Mouse (Mus musculus): ENCODE data around the gene Gm128. TPM values are rescaled to one million over a fixed set of nuclear protein-coding genes. Genes with fewer than 3 reads are reported as not detected.

The Gm128 gene
- polyA plus RNA-seq, 1 experiment = 0.23 TPM

DNA sequence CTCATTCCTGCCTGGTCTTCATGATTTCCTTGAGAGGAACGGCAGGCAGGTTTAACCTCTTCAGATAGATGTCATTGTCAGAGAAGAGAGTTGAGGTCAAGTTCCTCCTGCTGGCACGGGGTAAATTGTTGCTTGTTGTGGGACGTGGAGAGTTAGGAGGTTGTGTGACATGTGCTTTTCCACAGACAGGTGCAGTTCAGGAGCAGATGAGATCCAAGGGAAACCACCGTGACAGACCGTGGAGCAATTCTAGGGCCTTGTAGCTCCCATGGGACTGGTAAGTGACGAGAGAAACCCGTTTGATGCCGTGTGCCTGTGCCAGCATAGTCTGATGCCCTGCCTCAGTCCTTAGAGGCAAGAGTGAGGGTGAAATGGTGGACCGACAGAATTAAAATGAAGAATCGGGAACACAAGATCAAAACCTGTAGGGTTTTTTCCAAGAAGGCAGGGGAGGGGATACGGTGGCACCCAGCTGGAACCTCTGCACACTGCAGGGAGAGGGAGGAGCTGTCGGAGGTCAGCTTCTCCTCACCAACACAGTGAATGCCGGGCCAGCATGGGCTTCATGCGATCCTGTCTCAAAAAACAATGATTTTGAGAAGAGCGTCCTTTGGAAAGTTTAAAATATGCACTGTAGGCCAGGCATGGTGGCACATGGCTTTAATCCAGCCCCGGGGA lies 8.0 kb downstream of the Gm128 start:
- H3K27ac ChIP-seq (ENCODE audit: insufficient read depth, low read length) = no peak overlapping the region
- H3K4me1 ChIP-seq (ENCODE audit: control insufficient read depth, insufficient read depth, low read length) = peaks cover 13% of the 10 kb centered on the region
- TF ChIP-seq CTCF (IDR thresholded peaks at IDR 0.05; ENCODE audit: extremely low read depth, insufficient read depth, low read length) (no peak), POLR2A (IDR thresholded peaks at IDR 0.05; ENCODE audit: extremely low read depth, insufficient read depth, low read length) (no peak)
- no peak overlapping the region for H3K4me3 ChIP-seq (ENCODE audit: insufficient read depth, low read length)

DNA sequence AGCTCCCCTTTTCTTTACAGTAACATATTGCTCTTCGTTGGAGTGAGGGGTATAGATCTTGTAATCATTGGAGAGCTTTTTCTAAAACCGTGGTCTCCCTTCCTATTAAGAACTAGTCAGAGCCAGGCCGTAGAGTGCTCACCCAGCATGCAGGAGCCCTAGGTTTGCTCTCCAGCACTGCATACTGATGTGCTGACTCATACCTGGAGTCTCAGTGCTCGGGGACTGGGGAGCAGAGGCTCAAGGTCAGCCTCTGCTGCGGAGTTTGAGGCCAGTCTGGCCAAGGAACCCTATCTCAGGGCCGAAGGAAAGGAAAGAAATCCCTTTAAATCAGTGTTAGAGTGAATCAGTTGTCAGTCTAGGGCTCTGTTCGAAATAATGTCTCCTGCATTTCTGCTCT lies 8.6 kb downstream of the Gm128 start:
- TF ChIP-seq POLR2A (IDR thresholded peaks at IDR 0.05; ENCODE audit: extremely low read depth, insufficient read depth, low read length) (no peak), CTCF (IDR thresholded peaks at IDR 0.05; ENCODE audit: extremely low read depth, insufficient read depth, low read length) (no peak)
- H3K4me3 ChIP-seq (ENCODE audit: insufficient read depth, low read length) = no peak overlapping the region
- H3K4me1 ChIP-seq (ENCODE audit: control insufficient read depth, insufficient read depth, low read length) = peaks cover 13% of the 10 kb centered on the region
- no peak overlapping the region for H3K27ac ChIP-seq (ENCODE audit: insufficient read depth, low read length)

DNA sequence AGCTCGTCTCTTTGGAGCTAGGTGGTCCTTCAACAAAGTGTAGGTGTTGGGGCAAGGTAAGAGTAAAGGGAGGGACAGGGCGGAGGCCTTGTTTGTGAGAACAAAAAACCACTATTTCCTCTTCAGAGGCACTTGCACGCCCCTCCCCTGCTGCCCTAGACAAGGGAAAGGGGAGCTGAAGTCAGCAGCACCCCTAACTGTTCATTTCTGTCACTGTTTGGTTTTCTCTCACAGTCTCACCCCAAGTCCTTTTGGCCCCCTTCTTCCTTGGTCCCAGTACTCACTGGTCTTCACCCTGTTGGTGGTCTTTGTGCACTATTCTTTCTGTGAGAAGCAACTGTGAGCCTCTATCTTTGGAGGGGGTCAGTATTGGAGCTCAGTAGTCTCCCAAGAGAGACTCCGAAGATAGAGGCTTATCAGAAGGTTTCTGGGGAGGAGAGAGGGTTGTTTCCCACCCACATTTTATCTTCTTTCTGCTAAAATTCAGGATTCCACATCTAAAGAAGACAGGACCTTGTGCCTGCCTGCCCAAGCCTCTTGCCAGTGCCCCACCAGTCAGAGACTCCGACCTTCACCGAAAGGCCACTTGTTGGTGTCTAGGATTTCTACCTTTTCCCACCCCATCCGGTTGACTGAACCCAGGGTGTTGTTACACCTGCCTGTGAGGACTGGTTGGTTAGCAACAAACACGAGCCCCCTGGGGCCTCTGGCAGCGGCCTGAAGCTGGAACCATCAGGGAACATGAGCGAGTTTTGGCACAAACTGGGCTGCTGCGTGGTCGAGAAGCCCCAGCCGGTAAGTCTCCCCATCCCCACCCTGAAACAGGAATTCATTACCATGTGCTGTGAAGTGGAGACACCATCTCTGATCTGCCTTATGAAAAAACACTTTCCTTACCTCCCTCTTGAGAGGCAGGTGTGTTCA lies 9.8 kb downstream of the Gm128 start, which contains the start of gene Mllt11:
Mllt11 (minus strand) TSS at position 874 of the 924 bp plus-strand sequence.
- peak within 1 kb of the TSS; percentile 87 for H3K27ac ChIP-seq (ENCODE audit: insufficient read depth, low read length)
- H3K4me1 ChIP-seq (ENCODE audit: control insufficient read depth, insufficient read depth, low read length) = peaks cover 9% of the 10 kb centered on the region
- no peak for TF ChIP-seq CTCF (IDR thresholded peaks at IDR 0.05; ENCODE audit: extremely low read depth, insufficient read depth, low read length)
- H3K4me3 ChIP-seq (ENCODE audit: insufficient read depth, low read length) = no peak within 1 kb of the TSS; the same call in 1 of the 2 replicates

DNA sequence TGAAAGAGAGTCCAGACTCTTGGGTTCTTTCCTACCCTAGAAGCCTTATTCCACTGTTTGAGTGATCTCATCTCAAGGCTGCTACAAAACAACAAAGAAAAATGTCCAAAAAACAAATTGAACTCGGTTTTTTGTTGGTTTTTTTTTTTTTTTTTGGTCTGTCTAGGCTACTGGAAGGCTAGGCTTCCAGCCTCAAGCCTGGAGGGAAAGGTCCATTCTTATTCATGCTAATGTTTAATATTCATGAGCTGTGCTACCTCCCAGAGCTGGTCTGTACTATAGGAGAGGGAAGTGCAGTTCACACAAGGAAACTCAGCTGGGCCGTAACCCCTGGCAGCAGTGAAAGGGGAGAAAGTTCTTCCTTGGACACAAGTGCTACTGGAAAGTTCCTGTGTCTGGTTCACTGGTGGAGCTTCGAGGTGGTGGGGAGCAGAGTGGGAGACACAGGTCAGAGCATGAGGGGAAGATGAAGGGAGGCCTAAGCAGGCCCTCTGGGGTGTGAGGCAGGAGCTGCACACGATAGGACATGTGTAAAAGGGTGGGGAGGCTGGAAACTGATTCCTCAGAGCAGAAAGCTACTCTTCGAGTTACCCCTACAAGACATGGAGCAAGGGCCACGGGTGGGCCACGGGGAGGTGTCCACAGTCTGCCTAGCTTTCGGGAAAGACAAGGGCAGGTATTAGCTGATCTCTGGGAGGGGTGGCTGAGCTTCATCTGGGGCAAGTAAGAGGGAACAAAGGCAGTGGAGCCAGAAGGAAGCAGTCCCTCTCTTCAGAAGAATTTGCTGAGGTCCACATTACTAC lies 10.7 kb downstream of the Gm128 start:
- Histone ChIP-seq H3K27ac (ENCODE audit: insufficient read depth, low read length) (peak overlapping the region; percentile 87), H3K4me3 (ENCODE audit: insufficient read depth, low read length) (peak overlapping the region; percentile 77), H3K4me1 (ENCODE audit: control insufficient read depth, insufficient read depth, low read length) (peaks cover 9% of the 10 kb centered on the region)
- no peak for TF ChIP-seq POLR2A (IDR thresholded peaks at IDR 0.05; ENCODE audit: extremely low read depth, insufficient read depth, low read length)
- no peak for TF ChIP-seq CTCF (IDR thresholded peaks at IDR 0.05; ENCODE audit: extremely low read depth, insufficient read depth, low read length)

DNA sequence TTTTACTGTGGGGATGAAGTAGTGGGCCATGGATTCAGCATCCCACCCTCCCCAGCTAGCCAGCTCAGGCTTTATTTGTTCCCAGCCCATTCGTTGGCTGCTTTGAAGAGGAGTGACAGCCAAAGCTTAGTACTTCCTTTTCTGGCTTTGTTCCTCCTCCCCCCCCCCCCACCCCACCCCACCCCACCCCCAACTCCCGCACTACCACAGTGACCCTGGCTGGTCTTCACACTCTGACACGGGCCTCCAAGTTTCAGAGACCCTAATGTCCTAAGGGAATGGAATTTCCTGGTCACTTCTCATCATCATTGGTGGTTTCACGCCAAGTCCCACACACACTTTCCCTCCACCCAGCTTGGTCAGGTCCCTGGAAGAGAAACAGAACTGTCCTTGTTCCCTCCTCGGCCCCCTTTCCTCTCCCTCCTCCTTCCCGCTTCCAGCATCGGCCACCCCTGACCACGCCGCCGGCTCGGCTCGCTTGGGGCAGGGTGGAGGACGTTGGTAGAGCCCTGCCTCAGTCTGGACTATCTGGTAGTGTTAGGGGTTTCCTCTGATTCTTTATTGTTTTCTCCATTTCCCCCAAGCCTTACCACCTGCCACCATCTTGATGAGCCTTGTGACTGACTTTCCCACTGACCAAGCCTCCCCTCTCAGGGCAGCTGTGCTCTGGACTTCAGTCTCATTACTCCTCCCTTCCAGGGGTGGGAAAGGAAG lies 11.5 kb downstream of the Gm128 start:
- peak overlapping the region; percentile 87 for H3K27ac ChIP-seq (ENCODE audit: insufficient read depth, low read length)
- TF ChIP-seq CTCF (IDR thresholded peaks at IDR 0.05; ENCODE audit: extremely low read depth, insufficient read depth, low read length) (no peak), POLR2A (IDR thresholded peaks at IDR 0.05; ENCODE audit: extremely low read depth, insufficient read depth, low read length) (no peak)
- H3K4me1 ChIP-seq (ENCODE audit: control insufficient read depth, insufficient read depth, low read length) = peaks cover 9% of the 10 kb centered on the region
- H3K4me3 ChIP-seq (ENCODE audit: insufficient read depth, low read length) = peak overlapping the region; percentile 77

DNA sequence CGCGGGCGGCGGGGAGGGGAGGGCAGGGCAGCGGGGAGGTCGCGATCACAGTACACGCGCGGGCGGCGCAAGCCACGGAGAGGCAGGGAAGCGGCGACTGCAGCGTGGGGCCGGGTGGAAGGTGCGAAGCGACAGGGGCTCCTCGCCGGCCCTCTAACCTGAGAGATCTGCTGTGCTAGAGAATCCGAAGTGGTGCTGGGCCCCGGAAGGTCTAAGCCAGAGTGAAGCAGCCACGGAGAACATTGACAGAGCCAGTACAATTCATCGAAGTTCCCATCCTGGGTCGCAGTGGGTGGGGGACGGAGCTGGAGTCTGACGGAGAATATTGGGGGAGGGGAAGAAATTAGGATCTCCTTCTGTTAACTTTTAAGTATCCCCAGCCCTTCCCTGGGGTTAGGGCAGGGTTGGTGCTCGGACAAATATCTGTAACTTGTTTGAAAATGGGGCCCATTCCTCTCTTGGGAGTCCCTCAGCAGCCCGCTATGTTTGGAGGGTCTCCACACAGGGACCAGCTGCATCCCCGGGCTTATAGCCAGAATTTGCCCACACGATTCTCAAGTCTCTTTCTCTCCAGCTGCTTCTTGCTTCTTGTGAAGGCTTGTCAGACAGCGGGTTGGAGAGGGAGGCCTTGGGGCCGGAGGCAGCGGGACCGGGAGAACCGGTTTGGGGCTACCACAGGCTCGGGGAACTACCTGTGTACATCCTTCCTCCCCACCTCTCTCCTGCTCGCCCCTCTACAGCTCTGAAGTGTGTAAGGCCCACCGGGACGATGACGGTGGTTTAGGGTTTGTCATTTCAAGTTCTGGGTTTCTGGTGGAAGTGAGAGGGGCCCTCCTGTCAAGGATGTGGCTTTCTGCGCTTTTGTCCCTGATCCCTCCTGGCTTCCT lies 12.3 kb downstream of the Gm128 start:
- TF ChIP-seq CTCF (IDR thresholded peaks at IDR 0.05; ENCODE audit: extremely low read depth, insufficient read depth, low read length) = no peak
- TF ChIP-seq POLR2A (IDR thresholded peaks at IDR 0.05; ENCODE audit: extremely low read depth, insufficient read depth, low read length) = no peak
- peaks cover 10% of the 10 kb centered on the region for H3K4me1 ChIP-seq (ENCODE audit: control insufficient read depth, insufficient read depth, low read length)

DNA sequence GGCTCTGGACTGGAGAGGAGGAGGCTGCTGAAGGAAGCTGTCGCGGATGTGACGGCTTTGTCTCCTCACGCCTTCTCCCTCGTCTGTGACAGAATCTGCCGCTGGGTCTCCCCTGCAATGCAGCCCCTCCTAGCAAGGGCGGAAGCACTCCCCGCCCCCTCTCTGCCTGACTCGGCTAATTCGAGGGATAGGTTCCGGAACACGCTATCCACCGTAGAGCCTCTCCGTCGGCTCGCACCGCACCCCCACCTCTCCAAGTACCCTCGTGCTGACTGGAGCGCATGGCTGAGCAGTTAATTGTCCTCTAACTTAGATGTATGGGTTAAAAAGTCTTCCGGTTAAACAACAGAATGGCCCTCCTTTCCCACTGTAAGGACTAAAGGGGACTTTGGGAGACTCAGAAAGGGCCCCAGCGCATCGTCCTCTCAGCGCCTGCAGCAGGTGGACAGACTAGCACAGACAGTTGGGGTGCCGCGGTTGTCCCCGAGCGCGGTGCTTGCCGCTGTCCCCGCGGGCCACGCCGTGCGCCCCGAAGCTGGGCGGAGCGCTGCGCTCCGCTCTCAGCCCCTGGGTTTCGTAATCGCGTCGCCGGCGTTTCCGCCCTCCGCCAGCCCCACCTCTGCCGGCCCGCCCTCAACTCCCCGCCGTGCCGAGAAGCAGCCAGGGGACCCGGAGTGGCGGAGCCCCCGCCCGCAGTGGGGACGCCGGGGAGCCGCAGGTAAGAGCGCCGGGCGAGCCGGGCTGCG lies 13.1 kb downstream of the Gm128 start, which contains the start of gene Cdc42se1:
Cdc42se1 (plus strand) TSS at position 585 of the 746 bp plus-strand sequence.
- H3K4me1 ChIP-seq (ENCODE audit: control insufficient read depth, insufficient read depth, low read length) = peaks cover 10% of the 10 kb centered on the region
- no peak for TF ChIP-seq CTCF (IDR thresholded peaks at IDR 0.05; ENCODE audit: extremely low read depth, insufficient read depth, low read length)
- peak; percentile 96 for TF ChIP-seq POLR2A (IDR thresholded peaks at IDR 0.05; ENCODE audit: extremely low read depth, insufficient read depth, low read length)
- peak within 1 kb of the TSS; percentile 77 for H3K4me3 ChIP-seq (ENCODE audit: insufficient read depth, low read length)
- H3K27ac ChIP-seq (ENCODE audit: insufficient read depth, low read length) = peak within 1 kb of the TSS; percentile 99

More for the DNA sequence above, 12.3 kb downstream of the Gm128 start:
- H3K27ac ChIP-seq (ENCODE audit: insufficient read depth, low read length) = peak overlapping the region; percentile 87
- peak overlapping the region; percentile 77 for H3K4me3 ChIP-seq (ENCODE audit: insufficient read depth, low read length)
